8 mouse cellular contexts compared by ENCODE assay signal in genomic region chr3:122984249-122985182, GRCm38 (mm10). TPM values are rescaled to one million over a fixed set of nuclear protein-coding genes. Genes with fewer than 3 reads are reported as not detected.
DNase-seq lines count a peak whose midpoint lies in the region; ATAC-seq and TF ChIP-seq lines count a peak whose summit lies in the region.

Usp53 (minus strand) TSS chr3:122984510.

- H3K4me2 ChIP-seq in embryonic facial prominence, embryonic 13.5 days, result peak within 1 kb of the TSS; percentile 73
- H3K4me2 ChIP-seq in limb, embryonic 11.5 days (ENCODE audit: low read depth, severe bottlenecking), result peak within 1 kb of the TSS; percentile 68
- H3K4me2 ChIP-seq in midbrain, embryonic 13.5 days (replicated peaks), result peak within 1 kb of the TSS; percentile 75

- ATAC-seq in embryonic facial prominence, embryonic 13.5 days (ENCODE audit: insufficient number of reproducible peaks, insufficient read depth, low FRiP score, low TSS enrichment, low read depth), result peak; percentile 96
- ATAC-seq in limb, embryonic 11.5 days (ENCODE audit: insufficient number of reproducible peaks, low FRiP score, low TSS enrichment, low read depth), result peak; percentile 99
- peak; percentile 98 for ATAC-seq in midbrain, embryonic 13.5 days

- peak; percentile 68 for TF ChIP-seq POLR2A in kidney, adult 2 months (IDR thresholded peaks at IDR 0.05; ENCODE audit: low read depth, low read length)
- peak; percentile 84 for TF ChIP-seq POLR2A in small intestine, adult 2 months (IDR thresholded peaks at IDR 0.05; ENCODE audit: low read depth, low read length)

- H3K9ac ChIP-seq in embryonic facial prominence, embryonic 13.5 days, result peak within 1 kb of the TSS; percentile 88
- H3K9ac ChIP-seq in limb, embryonic 11.5 days (ENCODE audit: low read length), result peak within 1 kb of the TSS; percentile 97
- H3K9ac ChIP-seq in midbrain, embryonic 13.5 days (replicated peaks), result peak within 1 kb of the TSS; percentile 87

- no peaks in the 10 kb centered on the region for H3K36me3 ChIP-seq in embryonic facial prominence, embryonic 13.5 days
- no peaks in the 10 kb centered on the region for H3K36me3 ChIP-seq in kidney, adult 2 months (ENCODE audit: control insufficient read depth, insufficient read depth, low read length)
- H3K36me3 ChIP-seq in limb, embryonic 11.5 days (ENCODE audit: control insufficient read depth, insufficient read depth, low read length), result no peaks in the 10 kb centered on the region
- no peaks in the 10 kb centered on the region for H3K36me3 ChIP-seq in midbrain, embryonic 13.5 days
- 0 out of 2 replicates have a peak, but pooled peaks cover 2% of the 10 kb centered on the region for H3K36me3 ChIP-seq in small intestine, adult 2 months (ENCODE audit: control insufficient read depth, insufficient read depth, low read length)

- H3K27me3 ChIP-seq in embryonic facial prominence, embryonic 13.5 days, result no peaks in the 10 kb centered on the region
- no peaks in the 10 kb centered on the region for H3K27me3 ChIP-seq in kidney, adult 2 months (replicated peaks; ENCODE audit: control insufficient read depth, insufficient read depth, low read length)
- no peaks in the 10 kb centered on the region for H3K27me3 ChIP-seq in limb, embryonic 11.5 days (ENCODE audit: control insufficient read depth, insufficient read depth, low read length)
- no peaks in the 10 kb centered on the region for H3K27me3 ChIP-seq in midbrain, embryonic 13.5 days
- H3K27me3 ChIP-seq in small intestine, adult 2 months (ENCODE audit: control insufficient read depth, insufficient read depth, low read length), result no peaks in the 10 kb centered on the region

- TF ChIP-seq CTCF in kidney, adult 2 months (conservative IDR thresholded peaks at IDR 0.05; ENCODE audit: insufficient read depth, insufficient read length, low read depth, low read length), result no peak
- TF ChIP-seq CTCF in small intestine, adult 2 months (IDR thresholded peaks at IDR 0.05; ENCODE audit: extremely low read depth, insufficient read length, insufficient replicate concordance, low read depth, low read length), result no peak

- H3K9me3 ChIP-seq in embryonic facial prominence, embryonic 13.5 days, result no peaks in the 10 kb centered on the region
- no peaks in the 10 kb centered on the region for H3K9me3 ChIP-seq in limb, embryonic 11.5 days (ENCODE audit: control insufficient read depth, low read length)
- no peaks in the 10 kb centered on the region for H3K9me3 ChIP-seq in midbrain, embryonic 13.5 days

- H3K27ac ChIP-seq in embryonic facial prominence, embryonic 13.5 days, result peak within 1 kb of the TSS; percentile 95
- peak within 1 kb of the TSS; percentile 95 for H3K27ac ChIP-seq in kidney, adult 2 months (ENCODE audit: insufficient read depth, low read depth, low read length)
- H3K27ac ChIP-seq in limb, embryonic 11.5 days (replicated peaks; ENCODE audit: low read depth, low read length), result peak within 1 kb of the TSS; percentile 93
- H3K27ac ChIP-seq in midbrain, embryonic 13.5 days, result peak within 1 kb of the TSS; percentile 91
- peak within 1 kb of the TSS; percentile 85 for H3K27ac ChIP-seq in small intestine, adult 2 months (ENCODE audit: insufficient read depth, low read depth, low read length)

- under 1% methylated on average over 90 of the region's 94 CpGs for WGBS in embryonic facial prominence, embryonic 13.5 days
- WGBS in kidney, adult 2 months, result under 1% methylated on average over 94 of the region's 94 CpGs
- 0% methylated on average over 66 of the region's 94 CpGs for WGBS in limb, embryonic 11.5 days
- under 1% methylated on average over 73 of the region's 94 CpGs for WGBS in midbrain, embryonic 13.5 days
- under 1% methylated on average over 92 of the region's 94 CpGs for WGBS in small intestine, adult 2 months

- peak within 1 kb of the TSS; percentile 84 for H3K4me3 ChIP-seq in embryonic facial prominence, embryonic 13.5 days
- H3K4me3 ChIP-seq in kidney, adult 2 months (ENCODE audit: insufficient read depth, low read depth, low read length), result peak within 1 kb of the TSS; percentile 88
- H3K4me3 ChIP-seq in limb, embryonic 11.5 days (ENCODE audit: low read depth, low read length), result peak within 1 kb of the TSS; percentile 76
- peak within 1 kb of the TSS; percentile 82 for H3K4me3 ChIP-seq in midbrain, embryonic 13.5 days (replicated peaks)
- peak within 1 kb of the TSS; percentile 69 for H3K4me3 ChIP-seq in small intestine, adult 2 months (ENCODE audit: low read depth, low read length)

- peaks cover 5% of the 10 kb centered on the region for H3K4me1 ChIP-seq in embryonic facial prominence, embryonic 13.5 days
- H3K4me1 ChIP-seq in kidney, adult 2 months (ENCODE audit: control insufficient read depth, insufficient read depth, low read length), result peaks cover 21% of the 10 kb centered on the region; the same call in 1 of the 2 replicates
- peaks cover 3% of the 10 kb centered on the region; the same call in 1 of the 2 replicates for H3K4me1 ChIP-seq in limb, embryonic 11.5 days (ENCODE audit: control insufficient read depth, insufficient read depth, low read length)
- peaks cover 4% of the 10 kb centered on the region; the same call in 1 of the 2 replicates for H3K4me1 ChIP-seq in midbrain, embryonic 13.5 days (replicated peaks)
- no peaks in the 10 kb centered on the region; the same call in 1 of the 2 replicates for H3K4me1 ChIP-seq in small intestine, adult 2 months (ENCODE audit: control insufficient read depth, insufficient read depth, insufficient read length, low read length)

- DNase-seq in 3134 (ENCODE audit: extremely low read depth, insufficient read length, low spot score), result peak; percentile 97
- peak; percentile 85 for DNase-seq in adrenal gland, postnatal 4 days (ENCODE audit: low spot score in 2 of 2)
- peak; percentile 92 to 96 for DNase-seq in heart, adult 18-20 months
- peak; percentile 95 for DNase-seq in kidney, adult 2 months
- DNase-seq in limb, embryonic 11.5 days (ENCODE audit: low spot score), result peak; percentile 95

RNA-seq across cellular contexts. Expression of gene Usp53, which starts in this region (rescaled TPM):
- total RNA-seq in adrenal gland, postnatal 4 days (2021), result 10 to 100 TPM; 28.8 to 34.1 TPM
- polyA plus RNA-seq in embryonic facial prominence, embryonic 13.5 days (2015; fragmentation: Nextera tagmentation; extraction: Ambion mirVana), result 6.5 and 7.3 TPM in 2 replicates
- 10 to 100 TPM in 1 of 2 experiments, 1 to 10 TPM in 1; 8.7 to 12.4 TPM for total RNA-seq in heart, adult 18-20 months (2021)
- 4.4 TPM in 2 replicates for polyA plus RNA-seq in kidney, adult 2 months (2012; rRNA removed)
- polyA plus RNA-seq in limb, embryonic 11.5 days (2014; fragmentation: Nextera tagmentation; extraction: Ambion mirVana), result 5.7 and 6.5 TPM in 2 replicates
- 6.3 and 7.0 TPM in 2 replicates for polyA plus RNA-seq in midbrain, embryonic 13.5 days (2015; fragmentation: Nextera tagmentation; extraction: Ambion mirVana)
- polyA plus RNA-seq in small intestine, adult 2 months (2012; rRNA removed), result 0.70 and 1.3 TPM in 2 replicates

Comparison
In these comparisons a context has a peak if more than half of its experiments do, and no peak if none do; other contexts are left out.
1. Peak in every context shown above with its lines: DNase-seq, ATAC-seq, H3K4me3 ChIP-seq and H3K27ac ChIP-seq.